Mouse (Mus musculus): ENCODE results near the gene Mical2. TPM values are rescaled to one million over a fixed set of nuclear protein-coding genes. Genes with fewer than 3 reads are reported as not detected.
A peak's percentile ranks its signal among the peaks of the same experiment; 100 is the strongest.

Mical2 gene
- polyA plus RNA-seq, 1 experiment from 2014 or later, result 140 TPM

DNA sequence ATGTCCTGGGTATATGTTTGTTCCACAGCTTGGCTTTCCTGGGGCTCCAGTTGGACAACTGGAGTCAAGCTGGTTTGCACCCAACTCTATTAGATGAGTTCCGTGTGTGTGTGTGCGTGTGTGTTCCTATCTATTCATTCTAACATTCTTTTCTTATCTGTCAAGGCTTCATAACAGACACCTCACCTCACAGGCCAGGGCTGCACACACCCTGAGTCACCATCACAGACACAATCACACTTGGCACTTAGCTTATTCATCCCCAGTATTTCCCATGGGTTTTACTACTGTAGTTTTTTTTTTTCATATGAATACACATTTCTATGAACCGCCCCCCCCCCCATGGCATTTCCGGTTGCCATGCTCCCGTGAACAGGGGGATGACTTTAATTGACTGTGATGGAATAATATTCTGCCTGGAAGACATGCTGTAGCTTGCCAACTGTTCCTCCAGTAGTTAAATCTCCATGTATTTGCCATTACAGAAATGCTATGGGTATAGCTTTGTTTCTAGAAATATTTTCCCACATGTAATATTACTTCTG lies 230.0 kb downstream of the Mical2 start:
- 58% methylated on average over 5 of the region's 5 CpGs for WGBS

DNA sequence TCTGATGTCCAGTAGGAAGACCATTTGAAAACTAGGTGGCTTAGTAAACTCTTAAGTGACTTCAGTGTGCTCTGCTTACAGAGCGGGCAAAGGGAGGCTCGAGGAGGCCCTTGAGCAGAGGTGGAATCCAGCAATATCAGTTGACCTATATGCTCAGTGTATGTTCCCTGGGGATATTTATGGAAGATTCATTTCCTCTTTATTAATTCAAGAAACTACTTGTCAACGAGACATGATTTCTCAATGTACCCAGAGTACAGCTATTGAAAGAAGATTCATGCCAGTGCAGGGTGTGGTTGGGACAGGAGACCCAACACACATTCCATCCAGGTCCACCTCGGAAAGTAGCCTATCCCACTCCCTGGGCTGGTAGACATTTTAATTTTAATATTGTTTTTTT lies 231.7 kb downstream of the Mical2 start:
- H3K27ac ChIP-seq (replicated peaks in 1 of 2; ENCODE audit: control insufficient read depth in 1 of 2, insufficient read depth in 1 of 2, low read depth in 2 of 2, low read length in 2 of 2), result no peak overlapping the region
- no peaks in the 10 kb centered on the region for H3K9me3 ChIP-seq (ENCODE audit: control insufficient read depth, low read length)
- 80% methylated on average over 4 of the region's 4 CpGs for WGBS
- H3K27me3 ChIP-seq (ENCODE audit: control insufficient read depth, insufficient read depth, low read length), result no peaks in the 10 kb centered on the region
- no peak for ATAC-seq (ENCODE audit: insufficient number of reproducible peaks, insufficient read depth, low FRiP score, low read depth)
- H3K4me1 ChIP-seq (ENCODE audit: control insufficient read depth in 2 of 2, insufficient read depth in 2 of 2, low read length in 2 of 2), result peaks cover 30 to 38% of the 10 kb centered on the region in 2 experiments
- no peak overlapping the region for H3K9ac ChIP-seq (ENCODE audit: low read length)
- H3K36me3 ChIP-seq (ENCODE audit: control insufficient read depth, insufficient read depth, low read length), result no peaks in the 10 kb centered on the region
- H3K4me2 ChIP-seq (ENCODE audit: low read length), result no peak overlapping the region
- no peak overlapping the region for H3K4me3 ChIP-seq (ENCODE audit: control insufficient read depth in 1 of 2, insufficient read depth in 1 of 2, low read depth in 1 of 2, low read length in 2 of 2)

More for the DNA sequence above, 230.0 kb downstream of the Mical2 start:
- Histone ChIP-seq H3K27ac (replicated peaks in 1 of 2; ENCODE audit: control insufficient read depth in 1 of 2, insufficient read depth in 1 of 2, low read depth in 2 of 2, low read length in 2 of 2) (no peak overlapping the region), H3K4me1 (ENCODE audit: control insufficient read depth in 2 of 2, insufficient read depth in 2 of 2, low read length in 2 of 2) (peaks cover 26 to 37% of the 10 kb centered on the region in 2 experiments), H3K4me3 (ENCODE audit: control insufficient read depth in 1 of 2, insufficient read depth in 1 of 2, low read depth in 1 of 2, low read length in 2 of 2) (no peak overlapping the region), H3K9ac (ENCODE audit: low read length) (no peak overlapping the region), H3K9me3 (ENCODE audit: control insufficient read depth, low read length) (no peaks in the 10 kb centered on the region), H3K27me3 (ENCODE audit: control insufficient read depth, insufficient read depth, low read length) (no peaks in the 10 kb centered on the region), H3K4me2 (ENCODE audit: low read length) (no peak overlapping the region), H3K36me3 (ENCODE audit: control insufficient read depth, insufficient read depth, low read length) (no peaks in the 10 kb centered on the region)
- no peak for ATAC-seq (ENCODE audit: insufficient number of reproducible peaks, insufficient read depth, low FRiP score, low read depth)

DNA sequence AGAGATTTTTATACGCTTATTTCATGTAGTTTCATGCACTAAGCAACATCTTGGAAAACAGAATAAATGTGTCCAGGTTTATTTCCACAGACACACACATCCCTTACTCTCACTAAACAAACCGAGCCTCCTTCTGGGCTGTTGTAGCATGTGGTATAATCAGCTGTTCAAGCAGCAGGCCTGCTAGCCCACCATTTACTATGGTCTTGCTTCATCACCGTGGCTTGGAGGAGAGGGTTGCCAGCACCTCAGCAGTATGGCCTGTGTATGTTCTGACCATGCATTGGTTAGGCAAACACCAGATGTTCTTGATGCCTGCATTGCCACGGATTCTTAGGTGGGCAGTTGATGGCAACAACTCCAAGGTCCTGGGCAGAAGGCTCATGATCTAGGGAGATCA lies 232.3 kb downstream of the Mical2 start:
- ATAC-seq (ENCODE audit: insufficient number of reproducible peaks, insufficient read depth, low FRiP score, low read depth), result no peak
- Histone ChIP-seq H3K36me3 (ENCODE audit: control insufficient read depth, insufficient read depth, low read length) (no peaks in the 10 kb centered on the region), H3K9ac (ENCODE audit: low read length) (no peak overlapping the region), H3K27ac (replicated peaks in 1 of 2; ENCODE audit: control insufficient read depth in 1 of 2, insufficient read depth in 1 of 2, low read depth in 2 of 2, low read length in 2 of 2) (no peak overlapping the region), H3K4me2 (ENCODE audit: low read length) (no peak overlapping the region), H3K27me3 (ENCODE audit: control insufficient read depth, insufficient read depth, low read length) (no peaks in the 10 kb centered on the region), H3K9me3 (ENCODE audit: control insufficient read depth, low read length) (no peaks in the 10 kb centered on the region), H3K4me1 (ENCODE audit: control insufficient read depth in 2 of 2, insufficient read depth in 2 of 2, low read length in 2 of 2) (peaks cover 36 to 44% of the 10 kb centered on the region in 2 experiments), H3K4me3 (ENCODE audit: control insufficient read depth in 1 of 2, insufficient read depth in 1 of 2, low read depth in 1 of 2, low read length in 2 of 2) (no peak overlapping the region)
- WGBS, result 90% methylated on average over 4 of the region's 4 CpGs

DNA sequence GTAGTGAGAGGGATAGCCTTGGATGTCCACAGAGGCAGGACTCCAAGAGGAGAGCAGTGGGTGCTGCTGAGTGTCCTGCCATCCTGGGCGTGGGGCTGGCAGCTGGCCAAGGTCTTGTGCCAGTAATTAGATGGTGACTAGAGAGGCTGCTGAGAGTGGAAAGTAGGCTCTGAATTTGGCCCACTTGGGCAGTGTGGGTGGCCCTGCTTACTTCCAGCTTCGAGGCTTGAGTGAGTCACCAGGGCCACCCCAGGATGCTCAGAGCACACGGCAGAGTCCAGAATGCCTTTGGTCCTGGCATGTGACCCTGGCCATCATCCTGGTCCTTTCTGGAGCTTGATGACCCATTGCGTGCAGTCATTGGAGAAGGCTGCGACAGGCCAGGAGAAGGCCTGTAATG lies 232.8 kb downstream of the Mical2 start:
- Histone ChIP-seq H3K4me2 (ENCODE audit: low read length) (no peak overlapping the region), H3K4me3 (ENCODE audit: control insufficient read depth in 1 of 2, insufficient read depth in 1 of 2, low read depth in 1 of 2, low read length in 2 of 2) (no peak overlapping the region), H3K4me1 (ENCODE audit: control insufficient read depth in 2 of 2, insufficient read depth in 2 of 2, low read length in 2 of 2) (peaks cover 39 to 46% of the 10 kb centered on the region in 2 experiments), H3K9me3 (ENCODE audit: control insufficient read depth, low read length) (no peaks in the 10 kb centered on the region), H3K36me3 (ENCODE audit: control insufficient read depth, insufficient read depth, low read length) (no peaks in the 10 kb centered on the region), H3K27ac (replicated peaks in 1 of 2; ENCODE audit: control insufficient read depth in 1 of 2, insufficient read depth in 1 of 2, low read depth in 2 of 2, low read length in 2 of 2) (0 out of 4 replicates have a peak overlapping the region, but pooled peaks of 1 of the 2 experiments have one; percentile 33), H3K9ac (ENCODE audit: low read length) (no peak overlapping the region), H3K27me3 (ENCODE audit: control insufficient read depth, insufficient read depth, low read length) (no peaks in the 10 kb centered on the region)
- WGBS, result 60% methylated on average over 5 of the region's 5 CpGs
- no peak; the same call in 1 of the 2 replicates for ATAC-seq (ENCODE audit: insufficient number of reproducible peaks, insufficient read depth, low FRiP score, low read depth)

Other genes starting within 250 kb of the Mical2 start
- gene Usp47, start 202.4 kb upstream of the Mical2 start, polyA plus RNA-seq (2014; fragmentation: Nextera tagmentation; extraction: Ambion mirVana), result 77.7 and 79.5 TPM in 2 replicates
- 65.4 and 86.3 TPM in 2 replicates for gene Dkk3, start 66.8 kb upstream of the Mical2 start, polyA plus RNA-seq (2014; fragmentation: Nextera tagmentation; extraction: Ambion mirVana)
- 78.5 and 79.1 TPM in 2 replicates for gene Parva, start 201.6 kb downstream of the Mical2 start, polyA plus RNA-seq (2014; fragmentation: Nextera tagmentation; extraction: Ambion mirVana)

All from heart, embryonic 14.5 days (tissue).